Mouse (Mus musculus) testis, adult 2 months (tissue): ENCODE measurements around the gene Golga7b.

Experiments
- CTCF ChIP-seq: fragments of 200-500 bp; IDR thresholded peaks from 2 replicates; pipeline ENCODE4 v1.5.1; 2012; ENCODE audit warnings: low read depth, mild to moderate bottlenecking, inconsistent platforms, low read length, moderate library complexity; ENCODE audit not compliant: control insufficient read depth, insufficient read depth, insufficient replicate concordance
- POLR2A ChIP-seq: fragments of 200-500 bp; IDR thresholded peaks from 2 replicates; pipeline ENCODE4 v1.6.1; 2012; ENCODE audit warnings: low read depth, mild to moderate bottlenecking, inconsistent platforms, low read length, moderate library complexity; ENCODE audit not compliant: control insufficient read depth

GRCm38 (mm10) chr19:42209485-42209884, 37.9 kb upstream of the Golga7b start:
- no peak for TF ChIP-seq POLR2A
- TF ChIP-seq CTCF: no peak
